ENCODE assay signal across 8 mouse cellular contexts in genomic region chr11:69665961-69666664, GRCm38 (mm10). TPM values are rescaled to one million over a fixed set of nuclear protein-coding genes. Genes with fewer than 3 reads are reported as not detected.
DNase-seq lines count a peak whose midpoint lies in the region; ATAC-seq and TF ChIP-seq lines count a peak whose summit lies in the region.

TSS of gene Cd68 (minus strand) at chr11:69666153.

- no peak for TF ChIP-seq EP300 in liver, embryonic 14.5 days (IDR thresholded peaks at IDR 0.05; ENCODE audit: low read depth)

- ATAC-seq in kidney, embryonic 16.5 days (ENCODE audit: low FRiP score, low TSS enrichment): no peak
- no peak for ATAC-seq in liver, embryonic 14.5 days (ENCODE audit: insufficient read depth)
- ATAC-seq in inflammation-experienced regulatory T-cells, adult 6 months: no peak

- peak; percentile 58 for DNase-seq in urinary bladder, postnatal 14 days (ENCODE audit: low spot score)
- DNase-seq in urinary bladder, adult 18-20 months (ENCODE audit: low spot score in 2 of 2): no peak
- peak; percentile 91 for DNase-seq in brain, adult 2 months (ENCODE audit: low read depth, low spot score)
- peak; percentile 66 to 78 for DNase-seq in frontal cortex, postnatal 36 days (ENCODE audit: low spot score in 2 of 2)
- peak; percentile 49 to 73 (median 60) for DNase-seq in liver, embryonic 14.5 days (ENCODE audit: low read depth in 3 of 3, low spot score in 3 of 3)
- peak; percentile 80 to 85 for DNase-seq in right cerebral cortex, adult 2 months (ENCODE audit: low spot score in 2 of 2)

- peaks cover 61% of the 10 kb centered on the region for H3K36me3 ChIP-seq in kidney, embryonic 16.5 days (ENCODE audit: insufficient read depth, low read length)
- H3K36me3 ChIP-seq in liver, embryonic 14.5 days (replicated peaks; ENCODE audit: control insufficient read depth, insufficient read depth, low read depth): peaks cover 65% of the 10 kb centered on the region

- H3K4me3 ChIP-seq in kidney, embryonic 16.5 days (ENCODE audit: low read length): no peak within 1 kb of the TSS
- H3K4me3 ChIP-seq in liver, embryonic 14.5 days (ENCODE audit: insufficient read depth in 1 of 2, low read depth in 2 of 2, low read length in 2 of 2): no peak within 1 kb of the TSS

- WGBS in kidney, embryonic 16.5 days: 28% methylated on average over 7 of the region's 7 CpGs
- WGBS in liver, embryonic 14.5 days (ENCODE audit: insufficient replicate concordance): 25% methylated on average over 7 of the region's 7 CpGs

- H3K4me1 ChIP-seq in kidney, embryonic 16.5 days (ENCODE audit: insufficient read depth, low read length): peaks cover 31% of the 10 kb centered on the region
- H3K4me1 ChIP-seq in liver, embryonic 14.5 days (replicated peaks; ENCODE audit: control insufficient read depth in 2 of 2, insufficient read depth in 2 of 2, low read length in 1 of 2): peaks cover 21 to 29% of the 10 kb centered on the region in 2 experiments

- no peak within 1 kb of the TSS for H3K4me2 ChIP-seq in kidney, embryonic 16.5 days (replicated peaks; ENCODE audit: low read depth, low read length)
- no peak within 1 kb of the TSS for H3K4me2 ChIP-seq in liver, embryonic 14.5 days (ENCODE audit: low read depth)

- no peaks in the 10 kb centered on the region for H3K9me3 ChIP-seq in kidney, embryonic 16.5 days (ENCODE audit: low read length)
- H3K9me3 ChIP-seq in liver, embryonic 14.5 days (ENCODE audit: control insufficient read depth, low read length): no peaks in the 10 kb centered on the region

- H3K27me3 ChIP-seq in kidney, embryonic 16.5 days (ENCODE audit: insufficient read depth, low read length): no peaks in the 10 kb centered on the region
- no peaks in the 10 kb centered on the region for H3K27me3 ChIP-seq in liver, embryonic 14.5 days (ENCODE audit: control insufficient read depth, insufficient read depth, low read length)

- no peak within 1 kb of the TSS for H3K9ac ChIP-seq in kidney, embryonic 16.5 days (replicated peaks; ENCODE audit: low read length)
- no peak within 1 kb of the TSS; the same call in 1 of the 2 replicates for H3K9ac ChIP-seq in liver, embryonic 14.5 days (replicated peaks)

- 0 out of 2 replicates have a peak within 1 kb of the TSS, but pooled peaks have one; percentile 51 for H3K27ac ChIP-seq in kidney, embryonic 16.5 days (ENCODE audit: low read length)
- H3K27ac ChIP-seq in liver, embryonic 14.5 days: peak within 1 kb of the TSS; percentile 2

- TF ChIP-seq CTCF in liver, embryonic 14.5 days (IDR thresholded peaks at IDR 0.05; ENCODE audit: low read depth): no peak

RNA-seq across cellular contexts. Expression of gene Cd68, which starts in this region (rescaled TPM):
- polyA plus RNA-seq in kidney, embryonic 16.5 days (2015; fragmentation: Nextera tagmentation; extraction: Ambion mirVana): 12.4 and 15.5 TPM in 2 replicates
- polyA plus RNA-seq in liver, embryonic 14.5 days (2012; rRNA removed): 9.4 and 12.3 TPM in 2 replicates
- polyA plus RNA-seq in liver, embryonic 14.5 days (2014; fragmentation: Nextera tagmentation; extraction: Ambion mirVana): 17.7 and 18.9 TPM in 2 replicates
- 10 to 100 TPM in 1 of 3 experiments, 1 to 10 TPM in 2; 3.8 to 21.2 (median 4.5) TPM for polyA plus RNA-seq in inflammation-experienced regulatory T-cells, adult 6 months (2017; shearing (Covaris generic))

Comparison
In these comparisons a context has a peak if more than half of its experiments do, and no peak if none do; other contexts are left out.
1. DNase-seq: peak in urinary bladder, postnatal 14 days (single experiment), brain, adult 2 months (single experiment), frontal cortex, postnatal 36 days (2 of 2), liver, embryonic 14.5 days (3 of 3) and right cerebral cortex, adult 2 months (2 of 2); none in urinary bladder, adult 18-20 months (0 of 2).